20 mouse cellular contexts compared by ENCODE assay signal in genomic region chr5:77126415-77126968, GRCm38 (mm10). TPM values are rescaled to one million over a fixed set of nuclear protein-coding genes. Genes with fewer than 3 reads are reported as not detected.
DNase-seq lines count a peak whose midpoint lies in the region; ATAC-seq and TF ChIP-seq lines count a peak whose summit lies in the region.
"Had no signal": no experiment of that assay in that cellular context is flagged by ENCODE, and none has a peak within 500 bp of the region (broad histone marks: within the 10 kb centered on the region; RNA-seq: fewer than 3 reads in every experiment).

No protein-coding gene starts in this region.

- H3K27ac ChIP-seq in heart, embryonic 14.5 days (replicated peaks in 1 of 2; ENCODE audit: control insufficient read depth in 1 of 2, insufficient read depth in 1 of 2, low read depth in 2 of 2, low read length in 2 of 2), result peak overlapping the region; percentile 67 to 78
- H3K27ac ChIP-seq in lung, embryonic 16.5 days (ENCODE audit: low read length), result peak overlapping the region; percentile 79
- H3K27ac ChIP-seq in intestine, postnatal 0 days (ENCODE audit: low read depth, low read length), result no peak overlapping the region
- H3K27ac ChIP-seq: hindbrain, embryonic 12.5 days; liver, embryonic 14.5 days; neural tube, embryonic 15.5 days had no signal

- ATAC-seq in heart, embryonic 14.5 days (ENCODE audit: insufficient number of reproducible peaks, insufficient read depth, low FRiP score, low read depth), result no peak
- ATAC-seq in lung, embryonic 16.5 days (ENCODE audit: low read depth), result peak; percentile 81
- no peak for ATAC-seq in intestine, postnatal 0 days

- DNase-seq in heart, adult 8-10 months (ENCODE audit: low spot score), result no peak
- DNase-seq in induced T-regulatory cell, adult 2 months (ENCODE audit: low read depth), result peak; percentile 41
- DNase-seq in lung, postnatal 4 days, result peak; percentile 49 to 81
- DNase-seq in layer of hippocampus, adult 8-10 months (ENCODE audit: low spot score in 2 of 2), result no peak
- DNase-seq: adrenal gland, adult 2 months; cerebellum, adult 11 months; cerebellum, adult 9-11 months; kidney, adult 18-20 months; kidney, postnatal 4 days; layer of hippocampus, adult 9-11 months; right cerebral cortex, adult 18-20 months; right cerebral cortex, postnatal 4 days; thymus, postnatal 14 days had no signal

- H3K27me3 ChIP-seq in heart, embryonic 14.5 days (ENCODE audit: control insufficient read depth, insufficient read depth, low read length), result no peaks in the 10 kb centered on the region
- H3K27me3 ChIP-seq in lung, embryonic 16.5 days (ENCODE audit: control insufficient read depth, insufficient read depth, low read depth, low read length), result no peaks in the 10 kb centered on the region
- H3K27me3 ChIP-seq in intestine, postnatal 0 days (replicated peaks; ENCODE audit: control insufficient read depth, insufficient read depth, low read length), result no peaks in the 10 kb centered on the region
- H3K27me3 ChIP-seq: hindbrain, embryonic 12.5 days; neural tube, embryonic 15.5 days had no signal

- H3K9me3 ChIP-seq in heart, embryonic 14.5 days (ENCODE audit: control insufficient read depth, low read length), result peaks cover 10% of the 10 kb centered on the region; the same call in 1 of the 2 replicates
- peaks cover 3% of the 10 kb centered on the region; the same call in 1 of the 2 replicates for H3K9me3 ChIP-seq in lung, embryonic 16.5 days (ENCODE audit: control insufficient read depth, low read length)
- no peaks in the 10 kb centered on the region for H3K9me3 ChIP-seq in intestine, postnatal 0 days (ENCODE audit: control insufficient read depth)
- H3K9me3 ChIP-seq: neural tube, embryonic 15.5 days had no signal

- H3K4me3 ChIP-seq in heart, embryonic 14.5 days (ENCODE audit: control insufficient read depth in 1 of 2, insufficient read depth in 1 of 2, low read depth in 1 of 2, low read length in 2 of 2), result no peak overlapping the region
- H3K4me3 ChIP-seq in lung, embryonic 16.5 days (ENCODE audit: low read length), result no peak overlapping the region
- no peak overlapping the region for H3K4me3 ChIP-seq in intestine, postnatal 0 days (ENCODE audit: low read depth, low read length)
- H3K4me3 ChIP-seq: hindbrain, embryonic 12.5 days; neural tube, embryonic 15.5 days had no signal

- H3K9ac ChIP-seq in heart, embryonic 14.5 days (ENCODE audit: low read length), result no peak overlapping the region
- H3K9ac ChIP-seq in lung, embryonic 16.5 days (ENCODE audit: low read length), result no peak overlapping the region
- no peak overlapping the region for H3K9ac ChIP-seq in intestine, postnatal 0 days (ENCODE audit: low read depth, low read length)
- H3K9ac ChIP-seq: hindbrain, embryonic 12.5 days; liver, embryonic 14.5 days; neural tube, embryonic 15.5 days had no signal

- no peak for TF ChIP-seq CTCF in intestine, postnatal 0 days (IDR thresholded peaks at IDR 0.05; ENCODE audit: low read depth)

- no peaks in the 10 kb centered on the region for H3K36me3 ChIP-seq in heart, embryonic 14.5 days (ENCODE audit: control insufficient read depth, insufficient read depth, low read length)
- no peaks in the 10 kb centered on the region for H3K36me3 ChIP-seq in lung, embryonic 16.5 days (ENCODE audit: control insufficient read depth, insufficient read depth, low read length)
- no peaks in the 10 kb centered on the region for H3K36me3 ChIP-seq in intestine, postnatal 0 days (ENCODE audit: control insufficient read depth, insufficient read depth)
- H3K36me3 ChIP-seq: hindbrain, embryonic 12.5 days; neural tube, embryonic 15.5 days had no signal

- peaks cover 28 to 55% of the 10 kb centered on the region in 2 experiments for H3K4me1 ChIP-seq in heart, embryonic 14.5 days (ENCODE audit: control insufficient read depth in 2 of 2, insufficient read depth in 2 of 2, low read length in 2 of 2)
- peaks cover 36% of the 10 kb centered on the region for H3K4me1 ChIP-seq in lung, embryonic 16.5 days (replicated peaks; ENCODE audit: control insufficient read depth, insufficient read depth, low read length)
- no peaks in the 10 kb centered on the region for H3K4me1 ChIP-seq in intestine, postnatal 0 days (replicated peaks; ENCODE audit: control insufficient read depth, insufficient read depth, low read length)

- WGBS in heart, embryonic 14.5 days, result 44% methylated on average over 3 of the region's 3 CpGs
- WGBS in lung, embryonic 16.5 days, result 54% methylated on average over 3 of the region's 3 CpGs
- WGBS in intestine, postnatal 0 days, result 94% methylated on average over 3 of the region's 3 CpGs

- H3K4me2 ChIP-seq in heart, embryonic 14.5 days (ENCODE audit: low read length), result peak overlapping the region; percentile 32
- H3K4me2 ChIP-seq in lung, embryonic 16.5 days (ENCODE audit: low read depth, low read length), result no peak overlapping the region
- no peak overlapping the region for H3K4me2 ChIP-seq in intestine, postnatal 0 days (replicated peaks; ENCODE audit: low read depth)
- H3K4me2 ChIP-seq: hindbrain, embryonic 12.5 days; midbrain, embryonic 11.5 days; neural tube, embryonic 15.5 days had no signal

RNA-seq across cellular contexts. Expression of gene Hopx, which starts 11.6 kb away (rescaled TPM):
- 30.1 and 34.0 TPM in 2 replicates for polyA plus RNA-seq in heart, embryonic 14.5 days (2014; fragmentation: Nextera tagmentation; extraction: Ambion mirVana)
- 100 to 1,000 TPM; 354 to 475 (median 429) TPM for total RNA-seq in heart, adult 8-10 months (2022)
- 13.6 and 18.1 TPM in 2 replicates for polyA plus RNA-seq in lung, embryonic 16.5 days (2015; fragmentation: Nextera tagmentation; extraction: Ambion mirVana)
- polyA plus RNA-seq in intestine, postnatal 0 days (2015; fragmentation: Nextera tagmentation; extraction: Ambion mirVana), result 10.5 and 12.0 TPM in 2 replicates
- total RNA-seq in layer of hippocampus, adult 8-10 months (2022), result 10 to 100 TPM; 67.3 to 87.2 (median 72.1) TPM

Comparison
In these comparisons a context has a peak if more than half of its experiments do, and no peak if none do; other contexts are left out.
1. DNase-seq: peak in induced T-regulatory cell, adult 2 months (single experiment) and lung, postnatal 4 days (2 of 2); none in heart, adult 8-10 months (single experiment) and layer of hippocampus, adult 8-10 months (0 of 2).